Mouse (Mus musculus) heart, adult 2 months (tissue): Measurements from ENCODE around the gene Pdcd2l.

Experiments
- CTCF ChIP-seq: fragments of 200-600 bp; IDR thresholded peaks from 2 replicates; pipeline ENCODE4 v1.8.1; 2022; ENCODE audit warnings: antibody characterized with exemption, mild to moderate bottlenecking, moderate library complexity
- POLR2A ChIP-seq: fragments of 200-500 bp; IDR thresholded peaks from 2 replicates; pipeline ENCODE4 v1.6.1; 2011; ENCODE audit warnings: mild to moderate bottlenecking, low read depth, low read length, control low read depth; ENCODE audit not compliant: insufficient read depth

- no peak for TF ChIP-seq CTCF
- TF ChIP-seq POLR2A: no peak
Measured at GRCm38 (mm10) chr7:34189376-34189989, 7.0 kb downstream of the Pdcd2l start.
